Comparison of ENCODE assay signal across 7 mouse cellular contexts in the genomic region with DNA sequence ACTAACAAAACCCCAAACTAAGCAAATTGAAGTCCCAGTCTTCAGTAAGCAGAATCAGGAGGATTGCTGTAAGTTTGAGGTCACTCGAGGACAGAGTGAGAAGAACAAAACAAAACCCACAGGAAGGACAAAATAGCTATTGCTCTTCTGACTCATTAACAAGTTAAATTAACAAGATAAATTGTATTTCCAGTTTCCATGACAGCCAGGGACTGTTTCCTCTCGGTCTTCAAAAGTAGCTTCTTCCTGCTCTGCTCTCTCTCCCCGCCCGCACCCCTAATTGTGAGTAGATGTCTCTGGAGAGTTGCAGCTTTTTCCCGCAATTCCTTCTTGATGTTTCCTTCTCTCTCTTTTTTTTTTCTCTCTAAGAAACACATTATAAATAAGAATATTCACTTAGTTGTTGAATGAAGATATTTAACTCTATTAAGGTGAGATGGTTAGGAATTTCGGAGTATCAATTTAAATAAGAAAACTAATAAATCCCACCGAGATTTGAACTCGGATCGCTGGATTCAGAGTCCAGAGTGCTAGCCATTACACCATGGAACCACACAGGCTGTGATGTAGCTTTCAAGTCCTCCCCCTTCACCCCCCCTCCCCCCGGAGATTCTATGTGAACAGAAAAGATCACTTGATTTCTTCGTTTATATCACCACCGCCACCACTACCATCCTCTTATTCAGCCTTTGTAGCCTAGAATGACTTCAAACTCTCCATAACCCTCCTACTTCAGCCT. TPM values are rescaled to one million over a fixed set of nuclear protein-coding genes. Genes with fewer than 3 reads are reported as not detected.
DNase-seq lines count a peak whose midpoint lies in the region; ATAC-seq and TF ChIP-seq lines count a peak whose summit lies in the region.

No protein-coding gene starts in this region.

- no peak for DNase-seq in testis, postnatal 10 days (ENCODE audit: low spot score)
- peak; percentile 74 for DNase-seq in limb, embryonic 11.5 days (ENCODE audit: low spot score)
- no peak for DNase-seq in left cerebral cortex, adult 18-20 months (ENCODE audit: low spot score in 2 of 2)
- no peak for DNase-seq in spleen, adult 12 weeks (ENCODE audit: low spot score)

- H3K27me3 ChIP-seq in testis, adult 2 months (ENCODE audit: control insufficient read depth, insufficient read depth, low read length) = peaks cover 11% of the 10 kb centered on the region
- peaks cover 63% of the 10 kb centered on the region for H3K27me3 ChIP-seq in embryonic facial prominence, embryonic 12.5 days
- peaks cover 51% of the 10 kb centered on the region for H3K27me3 ChIP-seq in limb, embryonic 11.5 days (ENCODE audit: control insufficient read depth, insufficient read depth, low read length)
- peaks cover 73% of the 10 kb centered on the region for H3K27me3 ChIP-seq in neural tube, embryonic 12.5 days (replicated peaks)

- H3K9me3 ChIP-seq in embryonic facial prominence, embryonic 12.5 days = no peaks in the 10 kb centered on the region
- H3K9me3 ChIP-seq in limb, embryonic 11.5 days (ENCODE audit: control insufficient read depth, low read length) = no peaks in the 10 kb centered on the region
- no peaks in the 10 kb centered on the region for H3K9me3 ChIP-seq in neural tube, embryonic 12.5 days

- H3K9ac ChIP-seq in embryonic facial prominence, embryonic 12.5 days = no peak overlapping the region
- no peak overlapping the region for H3K9ac ChIP-seq in limb, embryonic 11.5 days (ENCODE audit: low read length)
- no peak overlapping the region for H3K9ac ChIP-seq in neural tube, embryonic 12.5 days

- no peak for TF ChIP-seq CTCF in testis, adult 2 months (IDR thresholded peaks at IDR 0.05; ENCODE audit: control insufficient read depth, insufficient read depth, insufficient replicate concordance, low read depth, low read length)

- 2% methylated on average over 12 of the region's 12 CpGs for WGBS in embryonic facial prominence, embryonic 12.5 days
- WGBS in limb, embryonic 11.5 days = 2% methylated on average over 12 of the region's 12 CpGs
- WGBS in neural tube, embryonic 12.5 days = 2% methylated on average over 12 of the region's 12 CpGs

- no peak overlapping the region for H3K27ac ChIP-seq in testis, adult 2 months (ENCODE audit: control insufficient read depth, insufficient read depth, low read depth, low read length)
- no peak overlapping the region for H3K27ac ChIP-seq in embryonic facial prominence, embryonic 12.5 days
- H3K27ac ChIP-seq in limb, embryonic 11.5 days (replicated peaks; ENCODE audit: low read depth, low read length) = no peak overlapping the region
- H3K27ac ChIP-seq in neural tube, embryonic 12.5 days = no peak overlapping the region

- ATAC-seq in embryonic facial prominence, embryonic 12.5 days (ENCODE audit: insufficient number of reproducible peaks, insufficient read depth, low FRiP score, low TSS enrichment) = no peak
- no peak for ATAC-seq in limb, embryonic 11.5 days (ENCODE audit: insufficient number of reproducible peaks, low FRiP score, low TSS enrichment, low read depth)
- no peak for ATAC-seq in neural tube, embryonic 12.5 days (ENCODE audit: low FRiP score, low read depth)

- H3K4me3 ChIP-seq in testis, adult 2 months (ENCODE audit: control insufficient read depth, low read depth, low read length) = peak overlapping the region; percentile 55; the same call in 1 of the 2 replicates
- H3K4me3 ChIP-seq in embryonic facial prominence, embryonic 12.5 days = peak overlapping the region; percentile 30
- H3K4me3 ChIP-seq in limb, embryonic 11.5 days (ENCODE audit: low read depth, low read length) = peak overlapping the region; percentile 31
- peak overlapping the region; percentile 28 for H3K4me3 ChIP-seq in neural tube, embryonic 12.5 days

- H3K4me1 ChIP-seq in testis, adult 2 months (ENCODE audit: control insufficient read depth, insufficient read depth, low read length) = peaks cover 8% of the 10 kb centered on the region
- H3K4me1 ChIP-seq in embryonic facial prominence, embryonic 12.5 days = peaks cover 3% of the 10 kb centered on the region; the same call in 1 of the 2 replicates
- H3K4me1 ChIP-seq in limb, embryonic 11.5 days (ENCODE audit: control insufficient read depth, insufficient read depth, low read length) = peaks cover 10% of the 10 kb centered on the region
- H3K4me1 ChIP-seq in neural tube, embryonic 12.5 days = peaks cover 4% of the 10 kb centered on the region; the same call in 1 of the 2 replicates

- peak overlapping the region; percentile 50 for H3K4me2 ChIP-seq in embryonic facial prominence, embryonic 12.5 days (replicated peaks)
- peak overlapping the region; percentile 56 for H3K4me2 ChIP-seq in limb, embryonic 11.5 days (ENCODE audit: low read depth, severe bottlenecking)
- peak overlapping the region; percentile 57 for H3K4me2 ChIP-seq in neural tube, embryonic 12.5 days (replicated peaks)

- no peaks in the 10 kb centered on the region for H3K36me3 ChIP-seq in testis, adult 2 months (ENCODE audit: control insufficient read depth, insufficient read depth, low read length)
- no peaks in the 10 kb centered on the region for H3K36me3 ChIP-seq in embryonic facial prominence, embryonic 12.5 days
- no peaks in the 10 kb centered on the region for H3K36me3 ChIP-seq in limb, embryonic 11.5 days (ENCODE audit: control insufficient read depth, insufficient read depth, low read length)
- H3K36me3 ChIP-seq in neural tube, embryonic 12.5 days = no peaks in the 10 kb centered on the region

- TF ChIP-seq POLR2A in testis, adult 2 months (IDR thresholded peaks at IDR 0.05; ENCODE audit: control insufficient read depth, low read depth, low read length) = no peak

RNA-seq across cellular contexts. Expression of gene Prss16, which starts 13.3 kb away (rescaled TPM):
- 0.05 and 0.22 TPM in 2 replicates for polyA plus RNA-seq in testis, adult 2 months (2012; rRNA removed)
- polyA plus RNA-seq in embryonic facial prominence, embryonic 12.5 days (2016; fragmentation: Nextera tagmentation; extraction: Ambion mirVana) = 0.69 and 0.95 TPM in 2 replicates
- polyA plus RNA-seq in limb, embryonic 11.5 days (2014; fragmentation: Nextera tagmentation; extraction: Ambion mirVana) = 0.20 and 0.21 TPM in 2 replicates
- polyA plus RNA-seq in neural tube, embryonic 12.5 days (2016; fragmentation: Nextera tagmentation; extraction: Ambion mirVana) = 0.41 TPM in 1 of 2 replicates, not detected in the other
- total RNA-seq in left cerebral cortex, adult 18-20 months (2021) = 1 to 10 TPM in 1 of 2 experiments, under 1 TPM in 1; 0.35 to 1.2 TPM

RNA-seq across cellular contexts. Expression of gene Pom121l2, which starts 15.3 kb away (rescaled TPM):
- polyA plus RNA-seq in testis, adult 2 months (2012; rRNA removed) = 128 and 157 TPM in 2 replicates
- polyA plus RNA-seq in embryonic facial prominence, embryonic 12.5 days (2016; fragmentation: Nextera tagmentation; extraction: Ambion mirVana) = 0.33 TPM in 1 of 2 replicates, not detected in the other
- 0.31 and 0.38 TPM in 2 replicates for polyA plus RNA-seq in limb, embryonic 11.5 days (2014; fragmentation: Nextera tagmentation; extraction: Ambion mirVana)
- polyA plus RNA-seq in neural tube, embryonic 12.5 days (2016; fragmentation: Nextera tagmentation; extraction: Ambion mirVana) = not detected in 2 replicates
- not detected for total RNA-seq in left cerebral cortex, adult 18-20 months (2021)

RNA-seq across cellular contexts. Expression of gene Hist1h2ah, which starts 39.1 kb away (rescaled TPM):
- 1.8 and 3.7 TPM in 2 replicates for polyA plus RNA-seq in testis, adult 2 months (2012; rRNA removed)
- 8.0 and 8.3 TPM in 2 replicates for polyA plus RNA-seq in embryonic facial prominence, embryonic 12.5 days (2016; fragmentation: Nextera tagmentation; extraction: Ambion mirVana)
- 5.5 and 22.0 TPM in 2 replicates for polyA plus RNA-seq in limb, embryonic 11.5 days (2014; fragmentation: Nextera tagmentation; extraction: Ambion mirVana)
- polyA plus RNA-seq in neural tube, embryonic 12.5 days (2016; fragmentation: Nextera tagmentation; extraction: Ambion mirVana) = 3.3 and 13.9 TPM in 2 replicates
- 10 to 100 TPM; 24.4 to 38.7 TPM for total RNA-seq in left cerebral cortex, adult 18-20 months (2021)

RNA-seq across cellular contexts. Expression of gene Hist1h2bk, which starts 39.4 kb away (rescaled TPM):
- polyA plus RNA-seq in testis, adult 2 months (2012; rRNA removed) = 10.0 and 11.3 TPM in 2 replicates
- polyA plus RNA-seq in embryonic facial prominence, embryonic 12.5 days (2016; fragmentation: Nextera tagmentation; extraction: Ambion mirVana) = 19.4 and 20.1 TPM in 2 replicates
- 13.8 and 14.0 TPM in 2 replicates for polyA plus RNA-seq in limb, embryonic 11.5 days (2014; fragmentation: Nextera tagmentation; extraction: Ambion mirVana)
- polyA plus RNA-seq in neural tube, embryonic 12.5 days (2016; fragmentation: Nextera tagmentation; extraction: Ambion mirVana) = 5.2 and 9.5 TPM in 2 replicates
- 10 to 100 TPM; 14.5 to 16.1 TPM for total RNA-seq in left cerebral cortex, adult 18-20 months (2021)

RNA-seq across cellular contexts. Expression of gene Hist1h4i, which starts 44.9 kb away (rescaled TPM):
- polyA plus RNA-seq in testis, adult 2 months (2012; rRNA removed) = 3.7 and 6.6 TPM in 2 replicates
- polyA plus RNA-seq in embryonic facial prominence, embryonic 12.5 days (2016; fragmentation: Nextera tagmentation; extraction: Ambion mirVana) = 26.8 and 29.2 TPM in 2 replicates
- 29.4 and 30.2 TPM in 2 replicates for polyA plus RNA-seq in limb, embryonic 11.5 days (2014; fragmentation: Nextera tagmentation; extraction: Ambion mirVana)
- 20.1 and 23.9 TPM in 2 replicates for polyA plus RNA-seq in neural tube, embryonic 12.5 days (2016; fragmentation: Nextera tagmentation; extraction: Ambion mirVana)
- 10 to 100 TPM; 71.8 to 81.6 TPM for total RNA-seq in left cerebral cortex, adult 18-20 months (2021)

Comparison
In these comparisons a context has a peak if more than half of its experiments do, and no peak if none do; other contexts are left out.
1. RNA of gene Pom121l2, which starts 15.3 kb away (polyA plus RNA-seq): 128 to 157 TPM in testis, adult 2 months; 0.33 TPM in embryonic facial prominence, embryonic 12.5 days, 0.31 to 0.38 TPM in limb, embryonic 11.5 days and not detected in neural tube, embryonic 12.5 days; every median in the first group is over 10 times any median in the second.
2. Peak in every context shown above with its lines, with median percentiles within 50 percentile points of each other: H3K4me3 ChIP-seq and H3K4me2 ChIP-seq.